Mouse (Mus musculus) adrenal gland, adult 18-20 months (tissue): Measurements from ENCODE around the gene Hist1h3g. TPM values are rescaled to one million over a fixed set of nuclear protein-coding genes. Genes with fewer than 3 reads are reported as not detected.
A peak's percentile ranks its signal among the peaks of the same experiment; 100 is the strongest.

ENCODE experiments used
- DNase-seq, 2 experiments: peaks; one replicate each; pipeline ENCODE4 v3.0.0; 2021 to 2022; ENCODE audit warnings: low spot score in 2 of 2
- long read RNA-seq, 2 experiments: library from polyadenylated mRNA; stranded (forward); transcript quantifications; one replicate each; pipeline ENCODE4 v2.0.0; 2021
- total RNA-seq, 2 experiments: library from RNA; stranded (reverse); gene quantifications; 1 replicate in 1 of 2; 2 replicates in 1 of 2; pipeline ENCODE4 v1.2.3; 2021

Hist1h3g gene
- 1 to 10 TPM; 3.8 to 4.7 TPM for total RNA-seq
- long read RNA-seq, experiment 1 = 0 reads
- long read RNA-seq, experiment 2 = 0 reads

DNA sequence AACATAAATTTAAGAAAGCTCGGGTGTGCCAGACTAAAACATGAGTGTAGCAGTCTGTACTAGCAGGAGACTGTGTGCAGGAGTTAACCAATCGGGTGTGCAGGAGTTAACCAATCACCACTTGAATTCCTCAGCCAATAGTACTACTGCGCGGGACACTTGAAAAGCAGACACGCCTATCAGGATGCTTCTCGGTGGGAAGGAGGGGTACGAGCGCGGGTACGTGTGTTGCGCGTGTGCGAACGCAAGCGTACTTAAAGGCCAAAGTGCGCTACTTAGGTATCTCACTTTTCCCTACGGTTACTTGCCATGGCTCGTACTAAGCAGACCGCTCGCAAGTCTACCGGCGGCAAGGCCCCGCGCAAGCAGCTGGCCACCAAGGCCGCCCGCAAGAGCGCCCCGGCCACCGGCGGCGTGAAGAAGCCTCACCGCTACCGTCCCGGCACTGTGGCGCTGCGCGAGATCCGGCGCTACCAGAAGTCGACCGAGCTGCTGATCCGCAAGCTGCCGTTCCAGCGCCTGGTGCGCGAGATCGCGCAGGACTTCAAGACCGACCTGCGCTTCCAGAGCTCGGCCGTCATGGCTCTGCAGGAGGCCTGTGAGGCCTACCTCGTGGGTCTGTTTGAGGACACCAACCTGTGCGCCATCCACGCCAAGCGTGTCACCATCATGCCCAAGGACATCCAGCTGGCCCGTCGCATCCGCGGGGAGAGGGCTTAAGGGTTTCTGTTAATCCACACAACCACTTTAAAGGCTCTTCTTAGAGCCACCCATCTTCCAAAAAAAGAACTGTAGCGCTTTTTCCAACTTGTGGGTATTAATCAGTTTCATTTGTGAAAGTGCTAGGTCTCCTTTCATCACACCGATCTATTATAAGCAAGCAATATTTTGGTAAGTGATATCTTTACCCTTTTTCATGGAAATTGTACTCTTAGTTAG, at the start of gene Hist1h3g:
TSS of gene Hist1h3g (plus strand) at position 286 of the 939 bp plus-strand sequence.
- peak; percentile 70 to 72 for DNase-seq

DNA sequence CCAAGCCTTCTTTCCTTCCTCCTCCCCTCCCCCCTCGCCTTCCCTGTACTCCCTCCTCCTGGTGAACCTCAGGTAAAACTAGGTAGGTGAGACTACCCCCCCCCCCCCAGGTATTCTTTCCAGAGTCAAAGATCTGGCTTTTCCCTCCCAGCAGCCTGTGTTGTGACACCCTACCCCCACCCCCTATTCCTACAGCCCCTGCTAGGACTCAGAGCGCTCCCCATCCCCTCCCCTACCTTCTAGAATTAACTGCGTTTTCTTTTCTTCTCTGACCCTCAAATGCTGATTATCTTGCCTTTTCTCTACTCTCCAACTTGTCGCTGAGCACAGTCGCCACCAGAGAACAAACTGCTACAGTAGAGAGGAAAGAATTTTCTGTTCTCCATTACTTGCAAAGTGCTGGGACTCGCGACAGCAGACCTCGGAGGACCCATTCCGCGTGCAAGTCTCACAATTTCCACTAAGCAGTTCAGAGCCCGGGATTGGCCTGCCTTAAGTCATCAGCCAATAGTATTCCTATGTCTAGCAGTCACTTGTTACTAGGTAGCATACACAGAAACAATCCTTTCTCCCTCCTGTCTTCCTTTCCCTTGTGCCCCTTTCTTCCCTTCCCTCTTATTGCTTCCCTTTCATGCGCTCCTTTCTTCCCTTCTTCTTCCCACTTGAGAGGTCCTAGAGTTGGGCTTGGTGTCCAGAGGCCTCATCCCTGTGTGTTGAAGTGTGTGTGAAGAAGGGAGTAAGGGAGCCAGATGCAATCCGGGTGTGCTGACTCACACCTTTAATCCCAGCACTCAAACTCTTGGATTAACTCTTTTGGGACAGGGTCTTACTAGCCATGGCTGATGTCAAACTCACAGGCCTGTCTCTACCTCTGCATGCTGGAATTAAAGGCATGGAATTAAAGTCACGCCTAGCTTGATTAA, 46.6 kb upstream of the Hist1h3g start, which contains the start of gene Btn2a2:
TSS of gene Btn2a2 (minus strand) at position 458 of the 923 bp plus-strand sequence.
- DNase-seq = peak in 1 of 2 experiments; percentile 18

DNA sequence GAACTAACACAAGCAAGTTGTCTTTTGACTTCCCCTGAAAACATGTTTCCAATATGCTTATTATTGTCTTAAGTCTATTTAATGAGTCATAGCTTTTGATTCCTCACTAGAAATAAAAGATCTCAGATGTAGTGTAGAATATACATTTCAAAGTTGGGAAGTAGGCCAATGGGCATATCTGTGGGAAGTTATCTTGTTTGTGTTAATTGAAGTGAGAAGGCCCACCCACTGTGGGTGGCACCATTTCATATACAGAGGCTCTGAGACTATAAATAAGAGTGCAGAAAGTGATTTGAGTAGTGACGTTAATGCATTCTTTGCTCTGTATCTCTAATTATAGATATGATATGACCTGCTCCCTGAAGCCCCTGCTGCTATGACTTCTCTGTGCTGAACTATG, 44.4 kb upstream of the Hist1h3g start:
- no peak for DNase-seq

DNA sequence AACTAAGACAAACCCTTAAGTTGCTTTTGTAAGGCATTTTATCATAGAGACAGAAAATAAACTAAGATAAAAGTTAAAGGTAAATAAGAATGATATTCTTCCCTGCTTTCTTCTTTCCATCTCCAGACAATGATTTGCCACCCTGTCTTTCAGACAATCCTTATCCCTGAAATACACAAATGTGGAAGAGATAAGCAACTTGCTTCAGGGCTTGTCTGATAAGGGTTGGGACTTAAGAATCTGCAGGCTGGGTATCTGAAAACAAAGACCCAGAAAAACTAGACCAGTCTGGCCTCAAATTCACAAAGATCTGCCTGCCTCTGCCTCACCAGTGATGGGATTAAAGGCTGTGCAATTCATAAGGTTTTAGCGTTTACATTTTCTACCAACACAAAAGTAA, 44.0 kb upstream of the Hist1h3g start:
- DNase-seq = no peak

DNA sequence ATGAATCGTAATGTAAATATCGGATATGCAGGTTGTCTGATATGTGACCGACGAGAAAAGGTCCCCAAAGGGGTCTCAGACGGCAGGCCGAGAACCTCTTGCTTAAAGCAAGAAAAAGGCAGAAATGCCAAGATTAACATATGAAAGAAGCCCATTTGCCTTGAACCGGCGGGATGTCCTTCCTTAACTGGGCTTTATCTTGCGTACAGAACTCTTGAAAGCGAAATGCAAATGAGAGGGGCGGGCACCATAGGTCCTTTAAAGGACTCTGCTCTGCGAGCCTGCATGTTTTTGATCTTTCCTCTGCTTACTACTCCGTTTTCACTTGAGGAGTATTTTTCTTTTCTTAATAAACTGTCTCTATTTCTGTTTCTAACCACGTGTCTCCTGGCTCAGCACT, 43.2 kb upstream of the Hist1h3g start:
- DNase-seq = no peak

DNA sequence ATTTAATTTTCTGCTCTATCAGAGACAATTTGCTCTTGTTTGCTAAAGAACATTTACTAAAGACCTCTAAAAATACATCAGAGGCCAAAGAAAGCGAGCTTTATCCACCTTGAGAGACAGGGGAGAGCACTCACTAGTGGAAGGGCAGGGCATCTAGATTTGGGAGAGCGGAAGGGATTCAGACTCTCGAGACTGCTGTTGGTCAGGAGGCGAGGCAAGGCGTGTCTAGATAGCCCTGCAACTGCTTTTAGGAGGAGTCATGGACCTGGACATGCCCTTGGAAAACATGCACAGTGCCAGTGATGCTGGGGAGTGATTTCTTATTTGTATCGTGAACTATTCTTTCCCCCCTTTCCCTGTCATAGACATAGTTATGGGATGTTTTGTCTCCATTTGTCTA, 39.7 kb upstream of the Hist1h3g start:
- DNase-seq = no peak

DNA sequence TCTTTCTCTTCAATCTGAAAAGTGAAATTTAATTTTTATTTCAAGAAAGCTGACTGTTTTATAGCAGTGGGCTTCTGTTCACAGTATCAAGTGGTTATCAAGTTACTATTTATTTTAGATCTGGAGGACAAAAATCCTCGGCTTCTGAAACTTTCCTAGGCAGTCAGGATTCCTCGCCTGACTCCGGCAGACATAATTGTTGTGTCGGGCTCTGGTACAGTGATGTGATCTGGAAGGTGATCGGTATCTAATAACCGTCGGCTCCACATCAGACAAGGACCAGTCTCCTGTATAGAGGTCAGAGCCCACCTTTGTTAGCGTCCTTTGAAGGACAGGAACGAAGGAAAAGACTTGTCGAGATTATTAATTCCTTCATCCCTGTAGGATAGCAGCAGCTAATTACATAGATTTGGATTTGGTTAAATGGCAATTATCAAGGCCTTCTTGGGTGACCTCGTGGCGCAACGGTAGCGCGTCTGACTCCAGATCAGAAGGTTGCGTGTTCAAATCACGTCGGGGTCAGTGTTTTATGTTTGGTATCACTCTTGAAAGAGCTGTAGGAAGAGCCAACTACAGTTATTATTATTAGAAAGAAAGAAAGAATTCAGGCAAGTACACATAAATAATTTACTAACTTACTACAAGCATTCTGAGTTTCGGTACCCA, 37.4 kb upstream of the Hist1h3g start:
- peak in 1 of 2 experiments; percentile 48 for DNase-seq

DNA sequence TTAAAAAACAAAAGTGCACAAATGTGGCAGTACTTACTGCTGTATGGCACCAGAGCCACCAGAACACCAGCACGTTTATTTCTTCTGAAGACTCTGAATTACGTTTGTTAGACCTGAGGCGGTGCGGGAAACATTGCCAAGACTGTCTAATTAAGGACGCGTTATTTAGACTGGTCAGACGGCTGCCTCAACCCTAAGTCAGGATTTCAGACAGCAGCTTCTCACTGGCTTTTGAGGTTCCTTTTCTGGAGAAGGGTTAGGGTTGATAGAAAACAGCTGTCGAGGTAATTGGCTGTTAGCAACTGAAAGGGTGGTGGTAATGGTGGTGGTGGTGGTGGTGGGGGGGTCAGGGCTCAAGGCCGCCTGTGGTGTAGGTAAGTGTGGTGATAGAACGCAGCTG, 36.6 kb upstream of the Hist1h3g start:
- no peak for DNase-seq

DNA sequence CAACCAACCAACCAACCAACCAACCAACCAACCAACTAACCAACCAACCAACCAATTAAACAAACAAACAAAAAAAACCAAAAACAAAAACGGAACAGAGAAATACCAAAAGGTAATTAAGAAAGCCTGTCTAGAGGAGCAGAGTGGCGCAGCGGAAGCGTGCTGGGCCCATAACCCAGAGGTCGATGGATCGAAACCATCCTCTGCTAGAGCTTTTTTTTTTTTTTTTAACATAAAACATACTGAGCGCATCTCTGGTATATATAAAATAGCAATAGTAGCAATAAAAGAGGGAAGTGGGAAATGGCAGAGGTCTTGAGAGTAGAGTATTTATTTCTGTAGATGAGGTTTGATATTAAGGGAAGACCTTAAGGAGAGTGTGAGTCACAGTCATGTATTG, 35.3 kb upstream of the Hist1h3g start:
- no peak for DNase-seq

DNA sequence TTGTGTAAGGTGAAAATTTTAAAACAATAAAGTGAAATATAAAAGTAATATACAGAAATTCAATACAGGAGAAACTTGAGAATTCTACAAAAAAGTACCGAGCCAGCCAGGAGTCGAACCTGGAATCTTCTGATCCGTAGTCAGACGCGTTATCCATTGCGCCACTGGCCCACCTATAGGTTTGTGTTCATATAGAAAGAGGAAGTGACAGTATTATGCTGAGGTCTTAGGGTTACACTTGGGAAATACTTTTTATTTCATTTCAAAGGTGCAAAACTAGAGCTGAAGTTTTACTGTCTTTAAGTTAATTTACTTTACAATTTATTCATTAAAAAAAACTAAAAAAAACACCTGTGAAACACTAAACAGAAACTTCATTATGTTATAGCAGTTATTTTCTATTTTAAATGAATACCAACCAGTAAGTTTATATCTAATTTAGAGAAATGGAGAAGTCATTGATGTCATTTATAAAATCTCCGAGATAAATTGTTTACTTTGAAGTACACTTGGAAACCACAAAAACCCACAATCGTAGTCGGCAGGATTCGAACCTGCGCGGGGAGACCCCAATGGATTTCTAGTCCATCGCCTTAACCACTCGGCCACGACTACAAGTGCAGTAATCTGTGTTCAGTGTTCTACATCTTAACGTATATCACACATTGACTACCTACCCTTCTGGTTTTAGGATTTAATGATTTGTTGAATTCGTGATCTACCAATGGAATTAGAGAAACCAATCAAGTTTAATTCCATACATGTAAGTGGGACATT, 34.6 kb upstream of the Hist1h3g start:
- DNase-seq = peak; percentile 41 to 62

DNA sequence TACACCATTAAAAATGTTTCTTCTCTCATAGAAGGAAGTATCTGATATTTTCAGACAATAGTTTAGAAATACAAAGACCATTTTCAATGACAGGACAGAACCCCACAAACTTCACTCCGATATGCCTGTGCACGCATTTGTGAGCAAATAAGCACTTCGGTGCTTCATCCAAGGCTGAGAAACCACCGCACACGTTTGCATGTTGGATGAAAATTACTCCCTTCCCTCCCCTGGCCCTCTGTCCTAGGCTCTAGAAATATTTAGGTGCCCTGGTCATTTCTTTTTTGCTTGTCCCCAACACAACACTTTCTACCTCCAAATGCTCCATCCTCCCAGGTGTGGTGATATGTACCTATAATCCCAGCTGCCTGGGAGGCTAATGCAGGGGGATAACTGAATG, 33.7 kb upstream of the Hist1h3g start:
- no peak for DNase-seq

DNA sequence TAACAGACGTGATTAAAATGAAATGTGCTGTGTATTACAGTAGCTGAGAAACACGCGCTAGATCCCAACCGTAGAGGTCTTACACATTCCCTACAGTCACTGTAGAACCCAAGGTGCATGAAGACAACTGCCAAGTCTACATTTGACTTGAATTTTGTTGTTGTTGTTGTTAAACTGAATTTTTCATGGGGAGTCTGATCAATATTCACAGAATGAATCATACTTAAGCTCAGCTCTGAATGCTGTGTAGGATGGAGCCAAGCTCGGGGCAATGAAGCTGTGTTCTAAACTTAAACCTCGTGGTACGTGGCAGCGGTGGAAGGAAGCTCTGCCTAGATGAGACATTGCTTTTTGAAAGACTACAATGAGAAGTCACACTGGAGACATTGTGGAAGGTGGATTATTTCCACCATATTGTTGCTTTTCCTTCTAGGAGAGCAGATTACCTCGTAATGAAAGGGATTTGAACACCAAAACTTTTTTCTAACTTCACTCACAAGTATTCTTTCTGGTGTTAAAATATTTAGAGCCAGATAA, 33.1 kb upstream of the Hist1h3g start:
- no peak for DNase-seq

DNA sequence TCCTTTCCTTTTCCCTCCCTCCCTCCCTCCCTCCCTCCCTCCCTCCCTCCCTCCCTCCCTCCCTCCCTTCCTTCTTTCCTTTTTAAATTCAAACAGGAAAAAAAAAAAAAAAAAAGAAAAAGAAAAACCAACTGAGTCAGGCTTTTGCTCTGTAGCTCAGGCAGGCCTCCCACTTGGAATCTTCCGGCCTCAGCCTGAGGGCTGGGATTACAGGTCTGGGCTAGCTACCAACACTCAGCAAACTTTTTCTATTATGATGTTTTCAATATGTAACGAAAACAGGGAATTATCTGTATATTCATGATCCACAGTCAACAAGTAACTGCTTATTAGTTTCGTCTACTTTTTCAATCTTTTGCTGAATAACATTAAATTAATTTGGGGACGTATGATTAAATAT, 32.3 kb upstream of the Hist1h3g start:
- no peak for DNase-seq

DNA sequence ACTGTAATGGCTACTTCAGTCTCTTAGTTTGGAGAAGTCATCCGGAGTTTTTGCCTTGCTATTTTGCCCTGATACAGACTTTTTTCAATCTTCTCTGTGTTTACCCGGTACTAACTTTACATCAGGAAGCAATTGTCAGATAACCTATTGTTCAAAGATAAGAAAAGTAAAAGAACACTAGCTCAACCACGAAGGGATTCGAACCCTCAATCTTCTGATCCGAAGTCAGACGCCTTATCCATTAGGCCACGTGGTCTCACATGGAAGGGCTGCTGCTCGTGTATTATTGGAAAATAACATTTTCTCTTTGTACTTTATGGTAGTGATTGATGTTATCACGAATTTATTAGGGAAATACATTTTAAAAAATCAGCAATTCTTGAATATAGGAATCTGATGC, 31.4 kb upstream of the Hist1h3g start:
- peak in 1 of 2 experiments; percentile 70 for DNase-seq

DNA sequence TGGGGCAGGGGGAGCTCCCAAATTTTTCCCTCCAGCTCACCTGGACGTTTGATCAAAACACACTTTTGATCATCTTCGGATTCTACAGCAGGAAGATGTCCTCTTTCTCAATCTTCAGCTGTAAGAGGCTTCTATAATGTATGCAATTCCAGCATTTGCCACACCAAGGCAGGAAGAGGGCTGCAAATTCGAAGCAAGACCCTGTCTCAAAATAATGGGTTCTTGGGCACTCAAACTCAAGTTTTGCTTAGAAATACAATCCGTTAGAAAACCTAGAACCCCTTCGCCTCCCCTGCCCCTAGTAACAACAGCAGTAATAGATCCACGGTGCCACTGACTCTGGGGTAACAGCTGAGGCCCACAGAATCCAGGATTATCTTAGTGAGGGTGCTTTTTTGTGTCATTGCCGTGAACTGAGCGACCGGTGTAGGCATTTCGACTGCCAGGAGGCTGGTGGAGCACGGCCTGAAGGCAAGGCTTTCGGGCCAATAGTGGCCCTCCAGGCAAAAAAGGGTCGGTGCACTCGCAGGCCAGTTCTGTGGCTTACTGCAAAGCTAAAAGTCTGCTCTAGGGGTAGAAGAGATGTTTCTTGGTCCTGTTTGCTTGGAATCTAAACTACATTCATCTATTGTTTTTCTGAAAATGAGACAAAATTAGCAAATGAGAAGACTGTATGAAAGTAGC, 29.4 kb upstream of the Hist1h3g start:
- DNase-seq = no peak

DNA sequence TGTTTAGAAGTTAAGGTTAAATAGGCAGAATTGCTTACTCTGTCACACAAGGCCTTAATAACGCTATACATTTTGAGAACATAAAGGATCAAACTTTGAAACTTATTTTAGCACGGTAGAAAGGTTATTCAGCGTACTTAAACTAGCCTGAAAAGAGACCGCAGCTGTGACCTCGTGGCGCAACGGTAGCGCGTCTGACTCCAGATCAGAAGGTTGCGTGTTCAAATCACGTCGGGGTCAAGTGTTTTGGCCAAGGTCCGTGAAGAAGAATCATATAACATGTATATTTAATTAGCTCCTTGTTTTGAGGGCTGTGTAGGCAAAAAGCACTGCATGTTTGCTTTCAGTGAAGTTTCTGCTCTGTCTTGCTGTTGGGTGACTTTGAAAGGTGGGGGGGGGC, 28.9 kb upstream of the Hist1h3g start:
- DNase-seq = peak; percentile 49 to 74

DNA sequence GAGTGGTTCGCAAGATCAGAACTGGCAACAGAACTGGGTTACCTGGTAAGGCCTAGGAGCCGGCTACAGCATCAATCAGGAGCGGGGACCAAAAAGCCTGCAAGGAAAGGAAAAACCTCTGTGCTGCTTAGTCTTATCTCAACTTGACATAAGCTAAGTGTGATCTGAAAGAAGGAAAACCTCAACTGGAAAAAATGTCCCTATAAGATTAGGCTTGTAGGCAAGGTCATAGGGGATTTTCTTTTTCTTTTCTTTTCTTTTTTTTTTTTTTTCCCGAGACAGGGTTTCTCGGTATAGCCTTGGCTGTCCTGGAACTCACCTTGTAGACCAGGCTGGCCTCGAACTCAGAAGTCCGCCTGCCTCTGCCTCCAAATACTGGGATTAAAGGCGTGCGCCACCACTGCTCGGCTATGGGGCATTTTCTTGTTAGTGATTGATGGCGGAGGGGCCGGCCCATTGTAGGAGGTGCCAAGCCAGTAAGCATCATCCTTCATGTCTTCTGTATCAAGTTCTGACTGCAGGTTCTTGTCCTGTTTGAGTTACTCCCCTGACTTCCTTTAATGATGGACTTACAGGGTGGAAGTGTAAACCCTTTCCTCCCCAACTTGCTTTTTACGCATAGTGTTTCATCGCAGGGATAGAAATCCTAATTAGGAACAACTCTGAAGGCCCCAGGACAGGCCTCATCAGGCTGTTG, 28.3 kb upstream of the Hist1h3g start:
- no peak for DNase-seq

DNA sequence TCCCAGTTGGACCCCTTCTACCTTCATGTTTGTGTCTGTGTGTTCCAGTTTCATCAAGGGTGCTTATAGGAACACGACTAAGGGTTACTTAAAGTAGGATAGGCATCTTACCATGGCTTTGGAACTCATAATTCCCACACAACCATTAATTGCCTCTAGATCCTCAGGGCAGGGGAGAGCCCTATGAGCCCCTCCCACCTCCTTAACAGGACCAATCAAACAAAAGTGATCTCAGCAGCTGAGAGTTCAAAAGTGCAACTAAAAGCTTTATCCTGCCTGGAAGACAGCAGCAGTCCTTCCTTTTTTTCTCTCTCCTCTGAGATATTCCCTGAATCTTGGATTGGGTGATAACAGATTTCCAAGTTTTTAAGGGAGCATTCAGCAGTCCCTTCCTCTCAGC, 25.1 kb upstream of the Hist1h3g start:
- DNase-seq = no peak

DNA sequence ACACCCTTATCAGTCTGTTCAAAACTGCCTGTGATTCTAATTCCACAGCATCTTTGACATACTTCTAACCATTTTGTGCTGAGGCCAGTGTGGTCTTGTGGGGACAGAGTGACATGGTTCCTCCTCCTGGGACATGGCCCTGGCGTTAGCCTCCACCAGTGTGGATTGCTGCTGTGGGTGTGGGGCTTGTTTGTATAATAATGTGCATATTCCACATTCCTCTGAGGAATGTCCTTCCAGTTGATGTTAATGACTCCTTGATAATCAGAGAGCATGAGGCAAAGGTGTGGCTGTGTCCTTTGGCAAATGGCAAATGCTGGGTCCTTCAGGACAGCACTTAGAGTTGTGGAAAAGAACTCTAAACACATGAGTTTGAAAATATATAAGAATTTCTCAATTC, 21.7 kb upstream of the Hist1h3g start:
- no peak for DNase-seq
